Mouse (Mus musculus) heart, postnatal 0 days (tissue): ENCODE measurements around the gene Caml. TPM values are rescaled to one million over a fixed set of nuclear protein-coding genes. Genes with fewer than 3 reads are reported as not detected.
"Not testable (repeated sequence)": the region's sequence is repeated elsewhere in the genome, so short reads cannot be mapped to it uniquely, and the experiment has no call there.

Experiments used
- ATAC-seq: fragments of 200-750 bp; cut with Nextera tagmentation; 2 replicates; pipeline ENCODE4 v1.8.0; 2017; ENCODE audit warnings: low read depth, moderate number of reproducible peaks, moderate library complexity; ENCODE audit not compliant: insufficient read depth
- DNase-seq: peaks from one replicate; pipeline ENCODE4 v3.0.0-alpha.2; 2016; ENCODE audit warnings: low spot score
- H3K27ac ChIP-seq: fragments of 300-500 bp; sonication (generic); 2 replicates; pipeline ENCODE4 v1.5.1; 2014; ENCODE audit warnings: low read depth, mild to moderate bottlenecking
- H3K27me3 ChIP-seq: fragments of 300-500 bp; sonication (generic); 2 replicates; pipeline ENCODE4 v1.6.1; 2014; ENCODE audit warnings: low read length, mixed read lengths; ENCODE audit not compliant: control insufficient read depth, insufficient read depth
- H3K36me3 ChIP-seq: fragments of 300-500 bp; sonication (generic); replicated peaks from 2 replicates; pipeline ENCODE4 v1.6.1; 2014; ENCODE audit warnings: low read length, mixed read lengths; ENCODE audit not compliant: control insufficient read depth, insufficient read depth
- H3K4me1 ChIP-seq: fragments of 300-500 bp; sonication (generic); 2 replicates; pipeline ENCODE4 v1.6.1; 2014; ENCODE audit warnings: antibody characterized with exemption; ENCODE audit not compliant: control insufficient read depth, insufficient read depth
- H3K4me2 ChIP-seq: fragments of 300-500 bp; sonication (generic); 2 replicates; pipeline ENCODE4 v1.6.1; 2014; ENCODE audit warnings: low read depth, mild to moderate bottlenecking, low read length, moderate library complexity
- H3K4me3 ChIP-seq: fragments of 300-500 bp; sonication (generic); 2 replicates; pipeline ENCODE4 v1.5.1; 2014; ENCODE audit warnings: low read depth, low read length
- H3K9ac ChIP-seq: fragments of 300-500 bp; sonication (generic); replicated peaks from 2 replicates; pipeline ENCODE4 v1.6.1; 2014; ENCODE audit warnings: low read depth, low read length, mixed read lengths
- H3K9me3 ChIP-seq: fragments of 300-500 bp; sonication (generic); replicated peaks from 2 replicates; pipeline ENCODE4 v1.6.1; 2016; ENCODE audit warnings: low read length; ENCODE audit not compliant: control insufficient read depth
- CTCF ChIP-seq: IDR thresholded peaks from 2 replicates; pipeline ENCODE4 v1.5.1; 2016; ENCODE audit warnings: antibody characterized with exemption, control low read depth, low read depth
- EP300 ChIP-seq: IDR thresholded peaks from 2 replicates; pipeline ENCODE4 v1.6.1; 2016; ENCODE audit warnings: antibody characterized with exemption, low read depth
- WGBS: fragments of 180-500 bp; shearing (Covaris S2); extraction: QIAGEN DNeasy Blood & Tissue Kit; methylation state at CpG from one replicate; pipeline ENCODE4 v1.1.7; 2014; 5-methylcytosine and 5-hydroxymethylcytosine counted together
- polyA plus RNA-seq: library from polyadenylated mRNA; unstranded; fragments of >200 nt; fragmentation: Nextera tagmentation; extraction: Ambion mirVana; gene quantifications from 2 replicates; pipeline ENCODE4 v1.2.1, GENCODE M21; 2015
- total RNA-seq: library from RNA; depleted of rRNA; stranded (reverse); fragments of >200 nt; gene quantifications from 2 replicates; pipeline ENCODE4 v1.2.3, GENCODE M21; 2014; ENCODE audit warnings: low replicate concordance

The Caml gene
- total and polyA plus RNA-seq, 2 experiments from 2014 or later: 17.9 to 30.9 TPM

DNA sequence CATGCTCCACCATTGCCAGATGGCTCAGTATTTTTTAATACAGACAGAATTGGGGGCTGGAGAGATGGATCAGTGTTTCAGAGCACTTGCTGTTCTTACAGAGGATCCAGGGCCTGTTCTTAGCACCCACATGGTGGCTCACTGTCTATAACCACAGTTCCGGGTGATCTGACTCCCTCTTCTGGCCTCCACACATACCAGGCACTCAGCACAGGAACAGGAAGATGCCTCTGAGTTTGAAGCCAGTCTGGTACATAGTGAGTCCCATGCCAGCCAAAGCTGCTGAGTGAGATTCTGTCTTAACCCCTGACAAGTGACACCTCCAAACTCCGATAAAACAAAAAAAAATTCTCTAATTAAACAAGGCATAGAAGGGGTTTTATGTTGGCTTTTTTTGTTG lies 2.5 kb upstream of the Caml start:
- no peak overlapping the region for H3K27ac ChIP-seq
- H3K4me1 ChIP-seq: 0 out of 2 replicates have a peak, but pooled peaks cover 7% of the 10 kb centered on the region
- H3K4me2 ChIP-seq: no peak overlapping the region
- H3K27me3 ChIP-seq: no peaks in the 10 kb centered on the region
- H3K9ac ChIP-seq: no peak overlapping the region
- no peak overlapping the region for H3K4me3 ChIP-seq
- H3K9me3 ChIP-seq: 0 out of 2 replicates have a peak, but pooled peaks cover 3% of the 10 kb centered on the region
- DNase-seq (no peak), ATAC-seq (no peak)
- WGBS: 73% methylated on average over 2 of the region's 2 CpGs
- no peak for TF ChIP-seq CTCF
- TF ChIP-seq EP300: no peak
- H3K36me3 ChIP-seq: 0 out of 2 replicates have a peak, but pooled peaks cover 4% of the 10 kb centered on the region

DNA sequence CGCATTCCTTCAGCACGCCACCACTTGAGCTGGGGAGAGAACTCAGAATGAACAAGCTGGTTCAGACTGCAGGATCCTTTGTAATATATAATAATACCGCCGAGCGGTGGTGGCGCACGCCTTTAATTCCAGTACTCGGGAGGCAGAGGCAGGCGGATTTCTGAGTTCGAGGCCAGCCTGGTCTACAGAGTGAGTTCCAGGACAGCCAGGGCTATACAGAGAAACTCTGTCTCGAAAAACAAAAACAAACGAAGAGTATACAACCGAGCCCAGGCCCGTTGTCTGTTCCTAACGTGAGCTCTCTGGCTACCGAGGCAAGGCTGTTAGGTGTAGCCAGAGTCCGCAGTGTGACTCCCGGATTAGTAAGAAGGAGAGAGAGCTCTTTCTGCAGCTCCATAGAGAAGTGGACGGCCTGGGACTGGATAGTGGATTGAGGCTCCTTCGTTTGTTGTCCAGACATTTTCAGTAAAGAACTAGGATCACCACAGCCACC lies 603 bp upstream of the Caml start:
- WGBS: 17% methylated on average over 20 of the region's 20 CpGs
- Histone ChIP-seq H3K4me2 (peak overlapping the region; percentile 69), H3K36me3 (peaks cover 14% of the 10 kb centered on the region; the same call in 1 of the 2 replicates), H3K4me3 (peak overlapping the region; percentile 85), H3K27ac (peak overlapping the region; percentile 75), H3K9ac (peak overlapping the region; percentile 82)
- DNase-seq, H3K9me3 ChIP-seq, H3K27me3 ChIP-seq, H3K4me1 ChIP-seq: not testable (repeated sequence)
- peak; percentile 3; the same call in 1 of the 2 replicates for ATAC-seq

DNA sequence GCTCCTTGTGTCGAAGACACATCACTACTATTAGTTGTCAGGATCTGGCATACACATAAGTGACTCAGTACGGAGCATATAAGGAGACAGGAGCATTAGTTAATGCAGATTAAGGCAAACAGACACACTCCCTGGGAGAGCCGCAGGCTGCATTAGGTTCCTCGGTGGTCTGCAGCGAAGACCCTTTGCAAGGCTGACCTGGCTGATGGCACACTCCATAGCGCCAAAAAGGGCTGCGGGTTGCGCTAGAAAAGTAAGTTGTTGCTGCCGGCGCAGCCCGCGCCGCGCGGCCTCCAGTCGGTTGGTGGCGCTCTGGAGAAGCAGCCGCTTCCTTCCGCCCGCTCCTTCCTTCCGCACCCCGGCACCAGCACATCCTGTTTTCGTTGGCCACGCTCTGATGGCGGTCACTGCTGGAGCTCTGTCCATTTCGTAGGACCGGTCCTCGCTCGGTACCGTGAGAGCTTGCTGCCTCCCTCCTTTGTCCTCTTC lies 11.9 kb downstream of the Caml start, which contains the start of gene Ddx46:
Gene Ddx46, plus strand, starts transcription at position 389 of the 489 bp plus-strand sequence.
- H3K9ac ChIP-seq: peak within 1 kb of the TSS; percentile 84
- DNase-seq (peak; percentile 91), ATAC-seq (peak; percentile 93)
- no peaks in the 10 kb centered on the region for H3K9me3 ChIP-seq
- peak within 1 kb of the TSS; percentile 96 for H3K4me2 ChIP-seq
- peak within 1 kb of the TSS; percentile 91 for H3K4me3 ChIP-seq
- TF ChIP-seq EP300 (peak; percentile 57; the same call in 1 of the 2 replicates), CTCF (peak; percentile 76)
- H3K36me3 ChIP-seq: peaks cover 45% of the 10 kb centered on the region
- peaks cover 7% of the 10 kb centered on the region for H3K4me1 ChIP-seq
- no peaks in the 10 kb centered on the region for H3K27me3 ChIP-seq
- 5% methylated on average over 30 of the region's 30 CpGs for WGBS
- H3K27ac ChIP-seq: no peak within 1 kb of the TSS

DNA sequence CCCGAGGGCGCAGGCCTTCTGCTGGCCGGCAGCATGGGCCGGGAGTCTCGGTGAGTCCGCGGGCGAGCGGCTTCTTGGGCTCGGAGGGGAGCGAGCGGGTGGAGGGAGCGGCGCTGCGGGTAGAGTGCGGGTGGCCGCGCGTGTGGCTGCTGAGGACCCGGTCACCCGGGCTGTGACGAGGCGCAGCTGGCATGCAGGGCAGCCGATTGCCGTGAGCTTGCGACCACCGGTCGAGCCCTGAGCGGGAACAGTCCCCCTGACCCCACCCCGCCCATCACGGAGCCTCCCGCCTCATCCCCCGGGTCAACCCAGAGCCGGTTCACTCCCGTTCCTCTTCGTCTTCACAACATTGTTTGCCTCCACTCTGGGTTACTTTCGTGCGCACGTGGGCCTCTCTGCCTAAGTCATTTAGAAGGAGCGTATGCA lies 12.4 kb downstream of the Caml start:
- peak overlapping the region; percentile 96 for H3K4me2 ChIP-seq
- peak overlapping the region; percentile 84 for H3K9ac ChIP-seq
- ATAC-seq (peak; percentile 54), DNase-seq (no peak)
- peaks cover 49% of the 10 kb centered on the region for H3K36me3 ChIP-seq
- H3K27me3 ChIP-seq: no peaks in the 10 kb centered on the region
- H3K9me3 ChIP-seq: no peaks in the 10 kb centered on the region
- WGBS: under 1% methylated on average over 38 of the region's 40 CpGs
- no peak overlapping the region for H3K27ac ChIP-seq
- TF ChIP-seq CTCF (no peak), EP300 (no peak)
- H3K4me3 ChIP-seq: peak overlapping the region; percentile 91
- H3K4me1 ChIP-seq: peaks cover 7% of the 10 kb centered on the region

DNA sequence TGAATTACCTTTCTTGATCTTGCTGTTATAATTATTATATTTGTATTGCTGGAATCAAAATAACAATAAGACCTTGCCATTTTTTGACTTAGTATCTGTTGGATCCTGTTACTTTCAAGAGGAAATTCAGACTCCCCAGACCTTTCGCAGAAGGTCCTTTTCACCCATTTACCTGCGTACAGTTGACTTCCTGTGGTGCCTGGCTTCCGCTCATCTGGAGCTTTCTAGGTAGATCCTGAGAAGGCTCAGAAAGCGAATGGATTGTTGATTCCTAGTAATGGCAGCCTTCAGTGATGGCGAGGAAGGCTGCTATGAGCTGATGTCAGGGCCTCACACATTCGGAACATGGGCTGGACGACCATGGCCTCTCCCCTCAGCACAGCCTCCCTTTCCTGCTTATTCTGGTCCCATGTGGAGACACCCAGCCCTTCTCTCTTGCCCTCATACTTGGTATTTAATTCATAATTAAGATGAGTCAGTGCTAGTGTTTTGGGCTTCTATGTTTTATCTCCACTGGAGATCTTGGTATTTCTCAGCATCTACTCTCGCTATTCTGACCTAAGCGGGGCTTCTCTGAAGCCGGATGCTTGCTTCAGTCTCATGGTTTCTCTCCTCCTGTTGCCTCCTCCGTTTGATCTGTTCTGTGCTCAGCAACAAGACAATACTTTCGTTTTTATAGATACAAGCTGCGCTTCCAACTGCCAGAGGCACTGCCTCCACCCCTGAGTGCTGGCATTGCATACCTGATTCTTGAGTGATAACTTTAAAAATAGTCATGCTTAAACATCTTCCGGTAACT lies 13.6 kb downstream of the Caml start:
- Histone ChIP-seq H3K36me3 (peaks cover 40% of the 10 kb centered on the region), H3K27me3 (no peaks in the 10 kb centered on the region), H3K9ac (no peak overlapping the region), H3K4me1 (peaks cover 7% of the 10 kb centered on the region), H3K27ac (no peak overlapping the region), H3K9me3 (no peaks in the 10 kb centered on the region), H3K4me2 (no peak overlapping the region), H3K4me3 (no peak overlapping the region)
- no peak for ATAC-seq
- no peak for TF ChIP-seq EP300
- WGBS: 84% methylated on average over 14 of the region's 14 CpGs
- DNase-seq: no peak
